Mouse (Mus musculus) liver, embryonic 11.5 days (tissue): ENCODE results near the gene Nat8f5. TPM values are rescaled to one million over a fixed set of nuclear protein-coding genes. Genes with fewer than 3 reads are reported as not detected.

Experiments
- ATAC-seq: fragments of 200-750 bp; cut with Nextera tagmentation; replicated peaks from 2 replicates; pipeline ENCODE4 v1.8.0; 2017; ENCODE audit warnings: moderate number of reproducible peaks, mild to moderate bottlenecking, moderate TSS enrichment, moderate library complexity; ENCODE audit not compliant: low FRiP score
- DNase-seq: peaks from one replicate; pipeline ENCODE4 v3.0.0-alpha.2; 2017; ENCODE audit warnings: low spot score
- H3K27ac ChIP-seq: fragments of 300-500 bp; sonication (generic); 2 replicates; pipeline ENCODE4 v1.5.1; 2014; ENCODE audit warnings: mild to moderate bottlenecking, low read depth, low read length, control low read depth
- H3K27me3 ChIP-seq: fragments of 300-500 bp; sonication (generic); replicated peaks from 2 replicates; pipeline ENCODE4 v1.6.1; 2014; ENCODE audit warnings: low read length, mixed read lengths; ENCODE audit not compliant: control insufficient read depth, insufficient read depth
- H3K36me3 ChIP-seq: fragments of 300-500 bp; sonication (generic); 2 replicates; pipeline ENCODE4 v1.6.1; 2014; ENCODE audit warnings: mild to moderate bottlenecking, low read length, moderate library complexity, mixed read lengths; ENCODE audit not compliant: control insufficient read depth, insufficient read depth
- H3K4me1 ChIP-seq: fragments of 300-500 bp; sonication (generic); replicated peaks from 2 replicates; pipeline ENCODE4 v1.6.1; 2014; ENCODE audit warnings: low read length, mixed read lengths; ENCODE audit not compliant: control insufficient read depth, insufficient read depth
- H3K4me2 ChIP-seq: fragments of 300-500 bp; sonication (generic); 2 replicates; pipeline ENCODE4 v1.6.1; 2014; ENCODE audit warnings: mild to moderate bottlenecking, control low read depth, moderate library complexity
- H3K4me3 ChIP-seq: fragments of 300-500 bp; sonication (generic); 2 replicates; pipeline ENCODE4 v1.5.1; 2014; ENCODE audit warnings: low read depth, low read length, control low read depth
- H3K9ac ChIP-seq: fragments of 300-500 bp; sonication (generic); 2 replicates; pipeline ENCODE4 v1.6.1; 2014; ENCODE audit warnings: low read depth, low read length, control low read depth
- H3K9me3 ChIP-seq: fragments of 300-500 bp; sonication (generic); 2 replicates; pipeline ENCODE4 v1.6.1; 2016; ENCODE audit warnings: low read length, inconsistent platforms, mixed read lengths; ENCODE audit not compliant: control insufficient read depth
- WGBS: fragments of 180-500 bp; shearing (Covaris S2); extraction: QIAGEN DNeasy Blood & Tissue Kit; methylation state at CpG from one replicate; pipeline ENCODE4 v1.1.7; 2014; 5-methylcytosine and 5-hydroxymethylcytosine counted together
- polyA plus RNA-seq: library from polyadenylated mRNA; unstranded; fragments of >200 nt; fragmentation: Nextera tagmentation; extraction: Ambion mirVana; gene quantifications from 2 replicates; pipeline ENCODE4 v1.2.1, GENCODE M21; 2014

Nat8f5 gene
- polyA plus RNA-seq, 1 experiment from 2014 or later = not detected

GRCm38 (mm10) chr6:85862565-85862964 lies 41.8 kb upstream of the Nat8f5 start:
- Histone ChIP-seq H3K4me2 (no peak overlapping the region), H3K4me3 (no peak overlapping the region), H3K27ac (no peak overlapping the region), H3K9me3 (no peaks in the 10 kb centered on the region), H3K4me1 (no peaks in the 10 kb centered on the region), H3K27me3 (no peaks in the 10 kb centered on the region), H3K9ac (no peak overlapping the region), H3K36me3 (no peaks in the 10 kb centered on the region)
- no peak for DNase-seq
- WGBS = 74% methylated on average over 3 of the region's 3 CpGs
- no peak for ATAC-seq

GRCm38 (mm10) chr6:85861247-85861646 lies 40.5 kb upstream of the Nat8f5 start:
- 87% methylated on average over 3 of the region's 3 CpGs for WGBS

GRCm38 (mm10) chr6:85856194-85856678 lies 35.5 kb upstream of the Nat8f5 start:
- Histone ChIP-seq H3K9me3 (no peaks in the 10 kb centered on the region), H3K27me3 (no peaks in the 10 kb centered on the region), H3K4me3 (no peak overlapping the region), H3K27ac (no peak overlapping the region), H3K9ac (no peak overlapping the region), H3K4me2 (no peak overlapping the region), H3K36me3 (no peaks in the 10 kb centered on the region), H3K4me1 (no peaks in the 10 kb centered on the region)
- ATAC-seq (no peak), DNase-seq (no peak)
- WGBS = 39% methylated on average over 1 of the region's 1 CpGs

More at GRCm38 (mm10) chr6:85861247-85861646, 40.5 kb upstream of the Nat8f5 start:
- H3K27ac ChIP-seq = no peak overlapping the region
- DNase-seq = no peak
- no peaks in the 10 kb centered on the region for H3K36me3 ChIP-seq
- no peak overlapping the region for H3K9ac ChIP-seq
- no peak for ATAC-seq
- H3K4me3 ChIP-seq = no peak overlapping the region
- no peaks in the 10 kb centered on the region for H3K4me1 ChIP-seq
- no peaks in the 10 kb centered on the region for H3K27me3 ChIP-seq
- H3K4me2 ChIP-seq = no peak overlapping the region
- no peaks in the 10 kb centered on the region for H3K9me3 ChIP-seq

- Histone ChIP-seq H3K4me3 (no peak overlapping the region), H3K36me3 (no peaks in the 10 kb centered on the region), H3K4me2 (no peak overlapping the region), H3K4me1 (no peaks in the 10 kb centered on the region), H3K9ac (no peak overlapping the region), H3K27ac (no peak overlapping the region), H3K27me3 (no peaks in the 10 kb centered on the region), H3K9me3 (no peaks in the 10 kb centered on the region)
- ATAC-seq (no peak), DNase-seq (no peak)
- 72% methylated on average over 3 of the region's 3 CpGs for WGBS
Measured at GRCm38 (mm10) chr6:85853481-85853880, 32.7 kb upstream of the Nat8f5 start.

- Histone ChIP-seq H3K27me3 (no peaks in the 10 kb centered on the region), H3K36me3 (no peaks in the 10 kb centered on the region), H3K27ac (no peak overlapping the region), H3K4me3 (no peak overlapping the region), H3K9me3 (no peaks in the 10 kb centered on the region), H3K9ac (no peak overlapping the region), H3K4me2 (no peak overlapping the region), H3K4me1 (no peaks in the 10 kb centered on the region)
- ATAC-seq (no peak), DNase-seq (no peak)
- 66% methylated on average over 7 of the region's 7 CpGs for WGBS
Measured at GRCm38 (mm10) chr6:85851062-85851773, 30.4 kb upstream of the Nat8f5 start.

- Histone ChIP-seq H3K4me2 (no peak overlapping the region), H3K4me1 (no peaks in the 10 kb centered on the region), H3K27me3 (no peaks in the 10 kb centered on the region), H3K9me3 (no peaks in the 10 kb centered on the region), H3K27ac (no peak overlapping the region), H3K36me3 (no peaks in the 10 kb centered on the region), H3K4me3 (no peak overlapping the region), H3K9ac (no peak overlapping the region)
- ATAC-seq (no peak), DNase-seq (no peak)
- 46% methylated on average over 2 of the region's 2 CpGs for WGBS
Measured at GRCm38 (mm10) chr6:85849240-85849639, 28.5 kb upstream of the Nat8f5 start.

- no peaks in the 10 kb centered on the region for H3K27me3 ChIP-seq
- H3K36me3 ChIP-seq = no peaks in the 10 kb centered on the region
- ATAC-seq = no peak
- no peak for DNase-seq
- H3K27ac ChIP-seq = no peak overlapping the region
- 81% methylated on average over 4 of the region's 4 CpGs for WGBS
- no peaks in the 10 kb centered on the region for H3K9me3 ChIP-seq
- no peak overlapping the region for H3K4me2 ChIP-seq
- no peak overlapping the region for H3K4me3 ChIP-seq
- no peak overlapping the region for H3K9ac ChIP-seq
- H3K4me1 ChIP-seq = no peaks in the 10 kb centered on the region
Measured at GRCm38 (mm10) chr6:85848140-85848539, 27.4 kb upstream of the Nat8f5 start.

GRCm38 (mm10) chr6:85846921-85847320 lies 26.1 kb upstream of the Nat8f5 start:
- Histone ChIP-seq H3K27ac (no peak overlapping the region), H3K9me3 (no peaks in the 10 kb centered on the region), H3K36me3 (no peaks in the 10 kb centered on the region), H3K9ac (no peak overlapping the region), H3K27me3 (no peaks in the 10 kb centered on the region), H3K4me3 (no peak overlapping the region), H3K4me2 (no peak overlapping the region), H3K4me1 (no peaks in the 10 kb centered on the region)
- no peak for DNase-seq
- ATAC-seq = no peak
- 42% methylated on average over 1 of the region's 1 CpGs for WGBS
